Mouse (Mus musculus) liver, postnatal 0 days (tissue): Measurements from ENCODE around the gene Ctf1.

ENCODE experiments used
- CTCF ChIP-seq: sonication (generic); IDR thresholded peaks from 2 replicates; pipeline ENCODE4 v1.5.1; 2016; ENCODE audit warnings: antibody characterized with exemption, low read depth
- EP300 ChIP-seq: IDR thresholded peaks from 2 replicates; pipeline ENCODE4 v1.6.1; 2016; ENCODE audit warnings: antibody characterized with exemption, low read depth, mild to moderate bottlenecking

DNA sequence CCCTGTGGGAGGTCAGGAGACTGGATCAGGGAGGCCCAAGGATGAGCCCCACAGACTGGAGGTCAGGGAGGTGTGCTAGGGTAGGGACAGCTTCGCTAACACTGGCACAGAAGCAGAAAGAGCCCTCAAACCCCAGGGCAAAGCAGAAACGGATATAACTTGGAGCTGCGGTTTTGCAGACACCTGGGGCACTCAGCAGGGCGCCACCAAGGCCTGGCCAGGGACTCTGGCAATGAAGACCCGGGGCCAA lies 4.7 kb upstream of the Ctf1 start:
- TF ChIP-seq CTCF (no peak), EP300 (no peak)
